Mouse (Mus musculus) embryo, embryonic 9.5 days (tissue): ENCODE measurements around the gene Zfp820.
"Not testable (repeated sequence)": the region's sequence is repeated elsewhere in the genome, so short reads cannot be mapped to it uniquely, and the experiment has no call there.

Source experiments
- DNase-seq: peaks from one replicate; pipeline ENCODE4 v3.0.0-alpha.2; 2017; ENCODE audit errors: extremely low spot score

The Zfp820 gene

DNA sequence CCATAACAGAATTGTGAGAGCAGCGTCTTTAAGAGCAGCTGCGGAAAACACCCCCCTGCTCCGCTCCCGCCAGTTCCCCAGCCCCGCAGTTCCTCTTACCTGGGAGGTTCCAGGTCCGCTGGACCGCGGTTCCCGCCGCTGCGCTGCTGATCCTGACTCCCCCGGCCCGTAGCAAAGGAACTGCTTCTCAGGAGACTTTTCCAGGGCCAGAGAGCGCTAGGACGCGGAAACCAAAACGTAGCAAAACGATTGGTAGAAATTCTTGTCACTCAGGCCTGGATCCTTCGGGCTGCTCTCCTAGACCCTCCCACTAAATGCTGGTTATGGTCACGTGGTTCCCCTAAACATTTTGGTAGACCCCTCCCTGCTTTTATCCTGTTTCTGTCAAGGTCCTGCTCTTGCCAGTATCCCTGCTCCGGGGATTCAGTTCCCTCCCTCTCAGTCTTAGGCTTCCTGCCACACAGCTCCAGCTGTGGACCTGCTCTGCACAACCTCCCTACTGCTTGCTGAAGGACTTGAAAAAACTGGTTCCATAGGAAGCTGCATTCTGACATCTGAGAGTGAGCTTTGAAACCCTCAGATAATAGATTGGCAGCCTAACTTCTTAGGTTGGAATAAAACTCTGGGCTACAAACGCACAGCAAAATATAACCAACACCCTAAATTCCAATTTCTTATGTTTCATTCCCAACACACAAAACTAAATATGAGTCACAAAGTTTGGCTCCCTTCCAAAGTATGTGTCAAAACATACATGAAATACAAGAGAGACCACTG lies at the start of gene Zfp820:
Gene Zfp820 (minus strand): TSS at position 228 of the 777 bp plus-strand sequence.
- peak; percentile 87 for DNase-seq

DNA sequence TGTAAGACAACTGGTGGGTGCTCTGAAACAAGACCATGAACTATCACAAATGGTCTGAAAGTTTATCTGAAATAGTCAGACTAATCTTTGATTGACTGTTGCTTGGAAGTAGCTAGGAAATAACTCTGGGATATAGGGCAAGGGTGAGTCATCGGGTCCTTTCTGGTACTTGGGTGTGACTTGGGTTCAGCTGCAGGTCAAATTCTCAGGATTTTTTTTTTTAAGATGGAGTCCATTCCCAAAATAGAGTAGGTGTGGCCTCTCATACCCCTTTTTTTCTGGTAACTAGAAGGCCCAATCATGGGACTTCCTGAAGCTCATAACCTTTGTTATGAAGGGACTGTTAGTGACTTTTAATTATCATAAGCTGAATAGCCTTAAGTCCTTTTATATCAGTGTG lies 25.7 kb upstream of the Zfp820 start:
- no peak for DNase-seq

DNA sequence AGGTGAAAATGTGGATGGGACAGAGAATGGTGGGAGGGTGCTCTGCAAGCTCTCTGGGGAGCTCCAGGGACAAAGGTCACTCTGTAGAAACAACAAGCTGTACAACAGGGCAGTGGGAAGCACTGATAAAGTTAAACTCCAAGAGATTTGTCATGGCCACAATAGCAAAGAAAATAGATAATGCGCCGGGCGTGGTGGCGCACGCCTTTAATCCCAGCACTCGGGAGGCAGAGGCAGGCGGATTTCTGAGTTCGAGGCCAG lies 680 bp upstream of the Zfp820 start:
- not testable (repeated sequence) for DNase-seq

DNA sequence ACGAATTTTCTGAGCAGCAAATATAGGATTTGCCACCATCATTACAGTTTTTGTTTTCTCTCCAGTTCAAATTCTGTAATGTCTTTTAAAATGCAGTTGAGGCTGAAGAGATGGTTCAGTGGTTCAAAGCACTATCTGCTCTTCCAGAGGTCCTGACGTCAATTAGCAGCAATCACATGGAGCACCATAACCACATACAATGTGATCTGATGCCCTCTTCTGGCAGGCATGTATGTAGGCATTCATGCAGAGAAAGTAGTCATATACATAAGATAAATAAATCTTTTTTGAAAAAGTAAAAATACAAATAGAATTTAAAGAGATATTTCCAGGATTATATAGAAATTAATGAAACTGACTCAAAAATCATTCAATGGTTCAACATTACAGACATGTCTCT lies 7.1 kb downstream of the Zfp820 start:
- DNase-seq = no peak

DNA sequence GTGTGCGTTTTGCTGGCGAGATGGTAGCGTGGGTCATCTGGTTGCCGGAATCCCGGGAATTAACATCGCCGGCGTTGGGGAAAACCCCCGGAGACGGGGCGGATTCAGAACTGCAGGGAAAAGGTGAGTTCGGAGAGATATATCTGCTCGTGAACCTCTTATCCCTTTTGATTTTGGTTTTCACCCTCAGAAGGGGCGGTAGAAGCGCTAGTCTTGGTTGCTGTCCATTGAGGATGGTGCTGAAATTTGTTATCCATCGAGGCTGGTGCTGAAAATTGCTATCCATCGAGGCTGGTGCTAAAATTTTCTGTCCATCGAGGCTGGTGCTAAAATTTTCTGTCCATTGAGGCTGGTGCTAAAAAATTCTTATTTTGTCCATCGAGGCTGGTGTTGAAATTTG lies 44.2 kb downstream of the Zfp820 start:
- peak; percentile 2 for DNase-seq

DNA sequence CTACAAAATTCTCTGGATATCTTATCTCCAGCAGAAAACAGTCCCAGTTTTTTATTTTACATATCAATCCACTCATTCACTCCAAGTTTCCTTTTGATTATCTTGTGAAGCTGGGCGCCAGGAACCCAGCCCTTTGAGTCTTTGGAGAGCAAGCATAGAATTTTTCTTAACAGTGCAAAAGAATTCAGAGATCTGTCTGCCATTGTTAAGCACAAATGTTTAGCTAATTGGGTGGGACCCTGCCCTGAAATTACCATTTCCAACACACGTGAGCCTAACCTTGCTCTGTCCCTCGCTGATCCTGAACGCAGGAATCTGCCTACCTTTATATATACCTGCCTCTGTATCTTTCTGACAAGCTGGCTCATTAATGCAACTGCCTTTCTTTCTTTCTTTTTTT lies 53.3 kb downstream of the Zfp820 start:
- DNase-seq = no peak

DNA sequence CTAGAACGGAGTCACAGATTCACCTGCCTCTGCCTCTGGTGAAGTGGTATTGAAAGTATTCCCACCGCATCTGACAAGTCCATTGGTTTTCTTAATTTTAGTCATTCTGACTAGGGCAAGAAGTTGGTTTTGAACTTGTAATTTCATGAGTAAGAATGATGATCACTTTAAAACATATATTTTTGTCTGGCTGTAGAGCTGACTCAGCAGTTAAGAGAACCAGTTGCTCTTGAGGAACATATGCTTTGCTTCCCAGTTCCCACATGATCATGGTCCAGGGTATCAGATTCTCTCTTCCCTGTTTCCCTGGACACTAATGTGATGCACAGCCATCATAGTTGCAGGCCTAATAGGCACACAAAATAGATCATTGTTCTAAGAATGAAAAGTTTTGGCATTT lies 75.2 kb downstream of the Zfp820 start:
- no peak for DNase-seq
